Mouse (Mus musculus) urinary bladder, postnatal 25 days (tissue): ENCODE results near the gene Pidd1.

Experiments used
- DNase-seq: peaks from one replicate; pipeline ENCODE4 v3.0.0; 2022; ENCODE audit warnings: low spot score

The Pidd1 gene

GRCm38 (mm10) chr7:141443828-141444237, at the start of gene Pidd1:
Pidd1 (minus strand) TSS chr7:141444025.
- DNase-seq = peak; percentile 67

GRCm38 (mm10) chr7:141492738-141493137, 48.9 kb upstream of the Pidd1 start:
- DNase-seq = no peak

- no peak for DNase-seq
Observed at GRCm38 (mm10) chr7:141491151-141491550, 47.3 kb upstream of the Pidd1 start.

- DNase-seq = no peak
Observed at GRCm38 (mm10) chr7:141487141-141487540, 43.3 kb upstream of the Pidd1 start.

- DNase-seq = no peak
Observed at GRCm38 (mm10) chr7:141486239-141486638, 42.4 kb upstream of the Pidd1 start.

GRCm38 (mm10) chr7:141485606-141486005, 41.8 kb upstream of the Pidd1 start:
- no peak for DNase-seq

GRCm38 (mm10) chr7:141485186-141485585, 41.4 kb upstream of the Pidd1 start:
- DNase-seq = no peak

- DNase-seq = no peak
Observed at GRCm38 (mm10) chr7:141484186-141485120, 40.6 kb upstream of the Pidd1 start.

- no peak for DNase-seq
Observed at GRCm38 (mm10) chr7:141483114-141483653, 39.4 kb upstream of the Pidd1 start.

GRCm38 (mm10) chr7:141482531-141483024, 38.8 kb upstream of the Pidd1 start:
- DNase-seq = no peak

- DNase-seq = peak; percentile 25
Observed at GRCm38 (mm10) chr7:141481498-141482401, 37.9 kb upstream of the Pidd1 start.

GRCm38 (mm10) chr7:141480842-141481497, 37.1 kb upstream of the Pidd1 start:
- peak; percentile 55 for DNase-seq

- no peak for DNase-seq
Observed at GRCm38 (mm10) chr7:141478270-141478748, 34.5 kb upstream of the Pidd1 start.

GRCm38 (mm10) chr7:141477578-141478269, 33.9 kb upstream of the Pidd1 start:
- no peak for DNase-seq

- peak; percentile 23 for DNase-seq
Observed at GRCm38 (mm10) chr7:141476981-141477370, 33.2 kb upstream of the Pidd1 start.

- DNase-seq = peak; percentile 83
Observed at GRCm38 (mm10) chr7:141476226-141476980, 32.6 kb upstream of the Pidd1 start.

- DNase-seq = no peak
Observed at GRCm38 (mm10) chr7:141475805-141476158, 32.0 kb upstream of the Pidd1 start.

- DNase-seq = peak; percentile 82
Observed at GRCm38 (mm10) chr7:141475011-141475804, 31.4 kb upstream of the Pidd1 start, which contains the start of the genes Polr2l and Tspan4. Polr2l (minus strand) TSS chr7:141475132. Tspan4 (plus strand) TSS chr7:141475240.

GRCm38 (mm10) chr7:141474160-141474559, 30.3 kb upstream of the Pidd1 start:
- DNase-seq = no peak
